Mouse (Mus musculus): Measurements from ENCODE around the gene Fyn. TPM values are rescaled to one million over a fixed set of nuclear protein-coding genes. Genes with fewer than 3 reads are reported as not detected.

The Fyn gene
- polyA plus RNA-seq, 1 experiment from 2014 or later, result 70.3 TPM

DNA sequence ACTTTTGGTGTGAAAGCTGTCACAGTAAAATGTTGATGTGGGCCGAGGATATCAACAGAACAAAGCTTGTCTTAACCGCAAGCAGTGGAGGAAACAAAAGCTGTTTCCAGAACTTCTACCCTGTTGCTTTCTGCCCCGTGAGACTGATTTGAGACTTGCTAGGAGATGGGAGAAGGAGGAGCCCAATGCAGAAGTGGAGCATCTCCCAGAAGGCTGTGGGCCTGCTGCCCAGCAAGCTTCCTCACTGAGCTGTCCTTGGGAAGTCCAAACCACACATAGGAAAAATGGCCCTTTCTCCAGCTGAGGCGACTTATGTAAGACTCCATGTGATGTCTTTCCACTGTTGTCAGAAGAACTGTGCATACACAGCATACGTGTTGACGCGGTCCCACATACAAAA is 101.7 kb downstream of the Fyn start:
- no peaks in the 10 kb centered on the region for H3K9me3 ChIP-seq
- no peak overlapping the region for H3K4me2 ChIP-seq
- 85% methylated on average over 7 of the region's 7 CpGs for WGBS
- ATAC-seq (replicated peaks), result no peak
- H3K4me1 ChIP-seq, result peaks cover 30% of the 10 kb centered on the region
- H3K4me3 ChIP-seq, result no peak overlapping the region
- no peaks in the 10 kb centered on the region for H3K36me3 ChIP-seq (replicated peaks)
- H3K9ac ChIP-seq, result no peak overlapping the region
- H3K27ac ChIP-seq, result no peak overlapping the region
- H3K27me3 ChIP-seq (replicated peaks), result no peaks in the 10 kb centered on the region

DNA sequence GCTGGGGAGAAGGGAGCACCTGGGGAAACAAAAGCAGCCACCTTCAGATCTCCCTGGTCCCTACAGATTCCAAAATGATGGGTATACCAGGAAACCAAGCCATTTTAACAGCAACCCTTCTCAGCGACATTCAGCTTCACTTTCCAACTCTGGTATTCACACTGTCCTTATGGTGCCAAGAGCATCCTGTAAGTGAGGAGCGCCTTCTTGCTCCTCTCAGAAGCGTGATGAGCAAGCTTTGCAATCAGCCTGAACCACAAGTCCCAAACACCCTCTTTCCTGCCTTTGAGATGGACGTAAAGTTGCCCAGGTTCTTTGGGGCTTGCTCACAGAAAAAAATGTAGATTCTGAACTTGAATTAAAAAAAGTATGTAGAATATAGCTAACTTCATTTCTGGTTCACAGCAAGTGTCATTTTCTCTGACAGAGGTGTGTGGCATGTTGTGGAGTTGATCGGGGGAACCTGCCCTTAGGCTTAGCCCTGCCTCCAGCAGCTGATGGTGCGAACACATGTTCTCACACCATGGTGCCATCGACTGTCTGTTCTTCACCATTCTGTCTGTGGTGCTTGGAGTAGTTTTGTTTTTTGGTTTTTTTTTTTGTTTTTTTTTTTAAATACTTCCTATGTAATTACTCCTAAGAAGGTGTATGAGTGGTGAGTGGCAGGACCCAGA is 102.5 kb downstream of the Fyn start:
- H3K9ac ChIP-seq, result no peak overlapping the region
- H3K4me1 ChIP-seq, result peaks cover 26% of the 10 kb centered on the region
- no peak for ATAC-seq (replicated peaks)
- peak overlapping the region; percentile 49; the same call in 1 of the 2 replicates for H3K27ac ChIP-seq
- no peak overlapping the region for H3K4me2 ChIP-seq
- WGBS, result 79% methylated on average over 7 of the region's 7 CpGs
- no peak overlapping the region for H3K4me3 ChIP-seq
- no peaks in the 10 kb centered on the region for H3K36me3 ChIP-seq (replicated peaks)
- H3K27me3 ChIP-seq (replicated peaks), result no peaks in the 10 kb centered on the region
- H3K9me3 ChIP-seq, result no peaks in the 10 kb centered on the region

GRCm38 (mm10) chr10:39471714-39472531 is 103.3 kb downstream of the Fyn start:
- 61% methylated on average over 15 of the region's 15 CpGs for WGBS
- Histone ChIP-seq H3K9ac (no peak overlapping the region), H3K4me3 (no peak overlapping the region), H3K36me3 (replicated peaks) (no peaks in the 10 kb centered on the region), H3K9me3 (no peaks in the 10 kb centered on the region), H3K27me3 (replicated peaks) (no peaks in the 10 kb centered on the region), H3K27ac (peak overlapping the region; percentile 49), H3K4me2 (peak overlapping the region; percentile 5; the same call in 1 of the 2 replicates), H3K4me1 (peaks cover 26% of the 10 kb centered on the region)
- peak; percentile 66 for ATAC-seq (replicated peaks)

DNA sequence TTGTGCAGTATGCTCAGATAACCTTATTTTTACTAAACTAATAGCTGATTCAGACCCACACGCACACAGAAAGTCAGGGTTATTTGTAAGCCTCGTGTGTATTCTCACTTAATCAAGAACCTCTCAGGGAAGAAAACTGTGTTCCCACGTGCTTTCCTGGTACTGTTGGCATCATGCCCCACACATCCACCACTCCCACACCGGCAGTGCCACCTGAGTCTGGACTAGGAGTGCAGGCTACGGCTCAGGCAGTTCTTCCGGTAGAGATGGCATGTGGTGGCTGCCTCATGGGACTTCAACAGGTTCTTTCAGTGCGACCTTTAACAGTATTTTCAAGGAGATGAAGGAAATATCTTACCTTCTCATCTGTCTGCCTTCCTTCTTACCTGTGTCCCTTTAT is 104.3 kb downstream of the Fyn start:
- Histone ChIP-seq H3K36me3 (replicated peaks) (no peaks in the 10 kb centered on the region), H3K4me2 (no peak overlapping the region), H3K4me1 (peaks cover 26% of the 10 kb centered on the region), H3K27me3 (replicated peaks) (no peaks in the 10 kb centered on the region), H3K9ac (no peak overlapping the region), H3K4me3 (no peak overlapping the region), H3K9me3 (no peaks in the 10 kb centered on the region), H3K27ac (no peak overlapping the region)
- WGBS, result 71% methylated on average over 7 of the region's 7 CpGs
- no peak for ATAC-seq (replicated peaks)

- Histone ChIP-seq H3K27me3 (replicated peaks) (no peaks in the 10 kb centered on the region), H3K27ac (no peak overlapping the region), H3K4me1 (peaks cover 19% of the 10 kb centered on the region), H3K9me3 (no peaks in the 10 kb centered on the region), H3K36me3 (replicated peaks) (no peaks in the 10 kb centered on the region), H3K4me2 (no peak overlapping the region), H3K4me3 (no peak overlapping the region), H3K9ac (no peak overlapping the region)
- 92% methylated on average over 1 of the region's 1 CpGs for WGBS
- no peak for ATAC-seq (replicated peaks)
These were observed 110.7 kb downstream of the Fyn start for GRCm38 (mm10) chr10:39479361-39479760.

GRCm38 (mm10) chr10:39484382-39484826 is 115.7 kb downstream of the Fyn start:
- H3K4me3 ChIP-seq, result no peak overlapping the region
- no peaks in the 10 kb centered on the region for H3K9me3 ChIP-seq
- H3K27ac ChIP-seq, result peak overlapping the region; percentile 69
- H3K4me2 ChIP-seq, result peak overlapping the region; percentile 5
- ATAC-seq (replicated peaks), result peak; percentile 66
- H3K27me3 ChIP-seq (replicated peaks), result no peaks in the 10 kb centered on the region
- H3K36me3 ChIP-seq (replicated peaks), result no peaks in the 10 kb centered on the region
- H3K9ac ChIP-seq, result no peak overlapping the region
- H3K4me1 ChIP-seq, result peaks cover 60% of the 10 kb centered on the region
- 10% methylated on average over 8 of the region's 8 CpGs for WGBS

GRCm38 (mm10) chr10:39484892-39485291 is 116.2 kb downstream of the Fyn start:
- Histone ChIP-seq H3K4me3 (no peak overlapping the region), H3K9ac (no peak overlapping the region), H3K27me3 (replicated peaks) (no peaks in the 10 kb centered on the region), H3K36me3 (replicated peaks) (no peaks in the 10 kb centered on the region), H3K4me1 (peaks cover 60% of the 10 kb centered on the region), H3K4me2 (peak overlapping the region; percentile 5), H3K9me3 (no peaks in the 10 kb centered on the region), H3K27ac (peak overlapping the region; percentile 69)
- peak; percentile 22; the same call in 1 of the 2 replicates for ATAC-seq (replicated peaks)
- 18% methylated on average over 6 of the region's 6 CpGs for WGBS

- H3K4me2 ChIP-seq, result no peak overlapping the region
- H3K4me3 ChIP-seq, result no peak overlapping the region
- H3K27ac ChIP-seq, result no peak overlapping the region
- 77% methylated on average over 4 of the region's 4 CpGs for WGBS
- peaks cover 56% of the 10 kb centered on the region for H3K4me1 ChIP-seq
- ATAC-seq (replicated peaks), result no peak
- H3K9me3 ChIP-seq, result no peaks in the 10 kb centered on the region
- H3K9ac ChIP-seq, result no peak overlapping the region
- H3K27me3 ChIP-seq (replicated peaks), result no peaks in the 10 kb centered on the region
- no peaks in the 10 kb centered on the region for H3K36me3 ChIP-seq (replicated peaks)
These were observed 117.3 kb downstream of the Fyn start for GRCm38 (mm10) chr10:39485939-39486338.

GRCm38 (mm10) chr10:39486501-39487450 is 118.1 kb downstream of the Fyn start:
- H3K27ac ChIP-seq, result no peak overlapping the region
- 44% methylated on average over 11 of the region's 11 CpGs for WGBS
- no peak overlapping the region for H3K4me3 ChIP-seq
- no peak overlapping the region for H3K9ac ChIP-seq
- ATAC-seq (replicated peaks), result no peak
- peaks cover 49% of the 10 kb centered on the region for H3K4me1 ChIP-seq
- H3K4me2 ChIP-seq, result no peak overlapping the region
- no peaks in the 10 kb centered on the region for H3K36me3 ChIP-seq (replicated peaks)
- no peaks in the 10 kb centered on the region for H3K9me3 ChIP-seq
- no peaks in the 10 kb centered on the region for H3K27me3 ChIP-seq (replicated peaks)

DNA sequence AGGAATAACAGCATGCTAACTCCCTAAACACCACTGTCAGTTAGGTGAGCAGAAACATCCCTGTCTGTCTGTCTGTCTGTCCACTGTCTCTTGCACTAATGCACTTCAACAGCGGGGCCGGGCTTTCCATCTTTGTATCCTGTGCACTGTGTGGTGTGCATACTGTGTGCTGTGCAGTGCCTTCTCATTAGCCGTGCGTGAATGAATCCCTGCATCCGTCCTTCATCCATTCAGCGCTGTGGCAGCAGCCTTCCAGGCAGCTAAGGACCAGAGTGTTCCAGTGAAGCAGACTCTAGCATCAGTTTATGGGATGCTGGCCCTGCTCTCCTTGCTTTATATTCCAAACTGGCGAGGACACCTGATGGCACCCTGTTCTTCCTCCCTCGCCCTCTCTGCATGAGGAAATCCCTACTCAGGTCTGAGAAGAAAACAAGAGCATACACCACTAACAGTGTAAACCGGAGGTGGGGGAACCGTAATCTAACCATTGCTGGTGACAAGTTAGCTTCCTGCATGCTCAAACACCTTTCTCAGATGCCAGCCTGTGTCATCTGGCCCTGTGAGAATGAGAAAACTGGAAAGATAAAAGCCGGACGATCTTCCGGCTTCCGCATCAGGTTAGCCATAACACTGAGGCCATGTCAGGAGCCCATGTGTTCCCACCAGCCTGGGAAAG is 119.2 kb downstream of the Fyn start:
- whole genome bisulfite sequencing, result 68% methylated on average over 14 of the region's 14 CpGs
- H3K27me3 ChIP-seq (replicated peaks), result no peaks in the 10 kb centered on the region
- H3K4me1 ChIP-seq, result peaks cover 46% of the 10 kb centered on the region
- no peak overlapping the region for H3K4me3 ChIP-seq
- H3K4me2 ChIP-seq, result no peak overlapping the region
- H3K27ac ChIP-seq, result peak overlapping the region; percentile 58; the same call in 1 of the 2 replicates
- no peak for ATAC-seq (replicated peaks)
- H3K9ac ChIP-seq, result no peak overlapping the region
- H3K36me3 ChIP-seq (replicated peaks), result no peaks in the 10 kb centered on the region
- H3K9me3 ChIP-seq, result no peaks in the 10 kb centered on the region

DNA sequence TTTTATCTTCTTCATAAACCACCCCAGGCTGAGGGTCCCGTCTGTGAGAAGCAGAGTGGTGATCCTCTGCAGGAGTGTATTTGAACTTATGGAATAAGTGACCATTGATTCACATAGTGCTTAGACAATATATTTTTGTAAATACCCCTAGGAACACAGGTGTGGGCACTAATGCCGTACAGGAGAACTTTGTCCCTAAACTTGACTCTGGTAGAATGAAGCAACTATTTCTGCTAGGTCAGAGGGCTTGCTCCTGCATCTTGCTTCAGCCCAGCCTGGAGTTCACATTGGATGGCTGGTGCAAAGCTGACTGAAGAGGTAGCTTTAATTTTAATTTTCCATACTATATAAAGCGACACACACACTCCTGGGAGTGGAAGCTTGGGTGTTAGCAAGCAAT is 119.9 kb downstream of the Fyn start:
- 76% methylated on average over 3 of the region's 3 CpGs for WGBS
- H3K9me3 ChIP-seq, result no peaks in the 10 kb centered on the region
- H3K4me2 ChIP-seq, result no peak overlapping the region
- no peaks in the 10 kb centered on the region for H3K36me3 ChIP-seq (replicated peaks)
- H3K27me3 ChIP-seq (replicated peaks), result no peaks in the 10 kb centered on the region
- H3K4me3 ChIP-seq, result no peak overlapping the region
- no peak for ATAC-seq (replicated peaks)
- H3K9ac ChIP-seq, result no peak overlapping the region
- H3K4me1 ChIP-seq, result peaks cover 46% of the 10 kb centered on the region
- H3K27ac ChIP-seq, result no peak overlapping the region
